Mouse (Mus musculus) frontal cortex, adult (tissue): ENCODE measurements around the gene Fbxl19.

ENCODE experiments used
- ATAC-seq: cut with Nextera tagmentation; 2 replicates; pipeline ENCODE4 v1.9.2; 2017; ENCODE audit warnings: mild to moderate bottlenecking, moderate library complexity, mixed read lengths; ENCODE audit not compliant: low TSS enrichment

Gene Fbxl19

DNA sequence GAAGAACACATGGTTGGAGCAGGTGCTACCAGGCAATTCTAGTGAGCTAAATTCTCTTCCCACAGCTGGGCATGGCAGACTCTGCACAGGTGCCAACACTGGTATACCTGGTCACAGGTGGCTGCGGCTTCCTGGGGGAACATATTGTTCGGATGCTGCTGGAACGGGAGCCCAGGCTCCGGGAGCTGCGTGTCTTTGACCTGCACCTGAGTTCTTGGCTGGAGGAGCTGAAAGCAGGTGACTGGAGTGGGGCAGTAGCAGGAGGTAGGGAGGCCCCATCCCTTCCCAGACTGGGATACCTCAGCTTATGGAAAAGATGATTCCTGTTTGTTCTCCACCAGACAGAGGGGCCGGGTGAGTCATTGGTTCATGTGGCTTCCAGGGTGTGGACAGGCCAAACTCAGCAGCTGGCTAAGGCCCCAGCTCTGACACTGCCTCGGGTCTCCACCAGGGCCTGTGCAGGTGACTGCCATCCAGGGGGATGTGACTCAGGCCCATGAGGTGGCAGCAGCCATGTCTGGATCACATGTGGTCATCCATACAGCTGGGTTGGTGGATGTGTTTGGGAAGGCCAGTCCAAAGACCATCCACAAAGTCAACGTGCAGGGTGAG is 56.8 kb downstream of the Fbxl19 start:
- no peak for ATAC-seq

DNA sequence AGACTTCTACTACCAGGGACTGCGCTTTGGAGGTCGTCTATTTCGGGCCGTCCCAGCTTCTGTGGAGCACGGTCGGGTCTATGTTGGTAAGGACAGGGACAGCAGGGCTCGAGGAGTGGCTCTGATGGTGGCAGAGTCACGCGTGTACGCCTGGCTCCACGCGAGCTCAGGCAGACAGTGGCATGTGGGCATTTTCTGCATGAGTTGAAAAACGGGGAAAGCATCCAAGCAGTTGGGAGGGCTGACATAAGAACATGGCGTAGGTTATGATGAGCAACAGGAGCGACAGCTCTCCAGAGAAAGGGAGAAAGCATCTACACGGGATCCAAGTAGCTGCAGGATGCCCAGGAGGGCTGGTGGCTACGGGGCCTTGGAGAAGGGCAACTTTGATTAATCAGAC is 58.0 kb downstream of the Fbxl19 start:
- ATAC-seq = peak; percentile 10; the same call in 1 of the 2 replicates

DNA sequence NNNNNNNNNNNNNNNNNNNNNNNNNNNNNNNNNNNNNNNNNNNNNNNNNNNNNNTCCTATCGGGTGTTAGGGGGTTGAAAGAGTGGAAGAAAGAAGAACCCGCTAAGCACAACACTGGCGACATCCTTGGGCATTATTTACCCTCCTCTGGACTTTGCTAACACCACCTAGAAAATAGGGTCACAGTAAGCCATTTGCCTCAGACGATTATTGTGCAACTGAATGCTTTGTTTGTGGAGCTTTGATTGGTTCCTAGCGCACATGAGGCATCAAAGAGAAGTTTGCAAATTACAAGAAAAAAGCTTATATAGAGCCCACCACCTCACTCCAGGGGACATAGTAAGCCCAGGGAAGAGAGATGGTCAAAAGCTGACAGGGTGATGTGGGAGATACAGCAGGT is 64.5 kb downstream of the Fbxl19 start:
- ATAC-seq = no peak

DNA sequence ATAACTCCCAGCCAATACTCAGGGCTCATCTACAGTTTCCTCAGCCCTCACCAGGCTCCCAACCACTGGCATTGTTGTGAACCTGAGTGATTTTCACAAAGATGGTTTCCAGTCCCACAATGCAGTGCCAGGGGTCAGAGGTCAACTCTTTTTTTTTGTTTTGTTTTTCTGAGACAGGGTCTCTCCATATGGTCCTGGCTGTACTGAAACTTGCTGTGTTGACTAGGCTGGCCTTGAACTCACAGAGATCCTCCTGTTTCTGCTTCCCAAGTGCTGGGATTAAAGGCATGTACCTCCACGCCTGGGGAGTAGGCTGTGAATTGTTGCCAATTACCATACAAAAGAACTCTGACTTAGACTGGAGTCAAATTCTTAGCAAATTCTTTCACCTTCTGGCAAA is 65.5 kb downstream of the Fbxl19 start:
- ATAC-seq = no peak

DNA sequence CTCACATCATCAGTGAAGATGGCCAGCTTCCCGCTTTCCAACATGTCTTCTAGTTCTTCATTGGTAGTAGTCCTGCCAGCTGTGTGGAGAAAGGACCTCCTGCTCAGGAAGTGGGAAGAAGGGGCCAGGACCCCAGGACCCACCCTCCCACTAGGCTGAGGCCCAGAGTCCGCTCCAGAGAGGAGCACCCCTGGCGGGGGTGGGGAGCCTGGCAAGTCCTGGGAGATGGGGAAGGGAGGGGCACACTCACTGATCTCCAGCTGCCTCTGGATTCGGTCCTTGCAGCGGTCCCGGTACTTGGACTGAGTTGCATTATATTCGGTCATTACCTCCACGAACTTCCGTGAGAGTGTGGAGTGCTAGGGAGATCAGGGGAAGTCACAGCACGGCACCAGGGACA is 66.3 kb downstream of the Fbxl19 start:
- no peak for ATAC-seq

DNA sequence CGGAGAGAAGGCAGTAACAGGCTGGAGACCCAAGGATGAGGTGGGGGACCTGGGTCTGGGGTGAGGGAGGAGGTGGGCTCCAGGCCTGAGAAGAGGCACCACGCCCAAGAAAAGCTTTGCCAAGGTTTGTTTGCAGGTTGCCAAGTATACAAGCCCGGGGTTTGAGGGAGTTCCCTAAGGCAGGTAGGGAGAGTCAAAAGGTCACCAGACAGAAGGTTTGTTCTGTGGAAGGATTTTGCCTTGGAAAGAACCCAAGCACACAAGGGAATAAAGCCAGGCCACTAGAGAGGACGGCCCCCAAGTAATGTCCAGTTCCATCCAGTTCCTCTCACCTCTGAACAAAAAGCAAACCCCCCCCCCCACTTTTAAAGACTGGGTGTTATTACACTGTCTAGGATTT is 66.9 kb downstream of the Fbxl19 start:
- no peak for ATAC-seq

DNA sequence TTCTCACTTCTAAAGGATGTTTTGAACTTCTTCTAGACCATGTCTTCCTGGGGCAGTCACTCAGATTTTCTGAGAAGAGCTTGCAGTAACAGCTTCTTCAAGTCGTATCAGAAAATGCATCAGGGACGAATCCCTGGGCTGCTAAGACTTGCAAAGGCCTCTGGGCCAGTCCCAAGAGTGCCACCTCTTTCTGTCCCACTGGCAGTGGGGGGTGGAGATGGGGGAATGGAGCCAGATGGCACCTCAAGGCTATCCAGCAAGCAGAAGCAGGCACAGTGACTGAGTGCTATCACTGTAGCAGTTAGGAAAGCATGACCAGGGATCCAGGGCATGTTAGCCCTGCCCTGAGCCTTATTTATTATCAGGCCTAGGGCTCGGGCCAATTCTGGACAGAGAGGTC is 67.9 kb downstream of the Fbxl19 start:
- ATAC-seq = no peak

DNA sequence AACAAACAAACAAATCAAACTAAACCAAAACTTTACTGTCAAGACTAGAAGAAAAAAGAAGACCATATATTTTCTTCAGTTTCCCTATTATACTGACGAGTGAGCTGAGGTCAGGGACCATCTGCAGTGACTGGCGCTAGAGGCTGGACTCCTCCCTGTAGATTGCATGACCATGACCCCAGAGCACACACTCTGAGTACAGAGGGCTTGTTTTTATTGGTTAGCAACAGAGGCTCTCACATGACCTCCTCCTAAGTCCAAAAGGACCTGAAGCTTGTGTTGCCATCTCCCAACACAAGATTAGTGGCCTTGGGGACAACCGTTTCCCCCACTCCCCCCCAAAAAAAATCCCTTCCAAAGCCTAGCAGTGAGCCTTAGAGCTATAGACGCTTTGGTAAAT is 69.5 kb downstream of the Fbxl19 start:
- no peak for ATAC-seq

DNA sequence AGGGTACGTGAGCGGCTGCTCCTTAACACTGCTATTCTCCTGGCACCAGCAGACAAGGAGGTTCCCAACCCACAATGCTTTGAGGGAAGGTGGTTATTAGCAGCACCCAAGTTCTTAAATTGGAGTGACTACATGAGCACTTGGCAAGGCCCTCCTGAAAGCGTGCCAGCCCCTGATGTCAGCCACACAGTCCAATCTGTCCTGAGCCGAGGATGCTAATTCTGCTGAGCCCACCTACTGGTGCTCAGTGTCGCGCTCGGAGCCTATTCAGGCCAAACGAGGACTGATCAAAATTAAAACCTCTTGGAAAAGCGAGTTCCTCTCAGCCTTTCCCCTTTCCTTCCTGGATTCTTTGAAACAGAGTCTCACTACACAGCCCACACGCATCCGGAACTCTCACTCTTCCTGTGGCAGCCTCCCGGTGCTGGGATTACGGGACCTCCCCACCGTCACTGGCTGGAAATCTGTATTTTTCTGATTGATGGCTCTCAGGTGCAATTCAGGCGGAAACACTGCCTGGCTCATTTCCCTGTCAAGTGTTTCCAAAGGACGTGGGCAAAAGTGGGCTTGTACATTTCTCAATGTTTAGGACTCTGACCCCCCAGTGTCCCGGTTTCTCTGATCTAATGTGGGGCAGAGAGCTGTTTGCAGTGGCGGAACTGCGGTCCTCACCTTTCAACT is 70.0 kb downstream of the Fbxl19 start:
- ATAC-seq = peak; percentile 35; the same call in 1 of the 2 replicates

DNA sequence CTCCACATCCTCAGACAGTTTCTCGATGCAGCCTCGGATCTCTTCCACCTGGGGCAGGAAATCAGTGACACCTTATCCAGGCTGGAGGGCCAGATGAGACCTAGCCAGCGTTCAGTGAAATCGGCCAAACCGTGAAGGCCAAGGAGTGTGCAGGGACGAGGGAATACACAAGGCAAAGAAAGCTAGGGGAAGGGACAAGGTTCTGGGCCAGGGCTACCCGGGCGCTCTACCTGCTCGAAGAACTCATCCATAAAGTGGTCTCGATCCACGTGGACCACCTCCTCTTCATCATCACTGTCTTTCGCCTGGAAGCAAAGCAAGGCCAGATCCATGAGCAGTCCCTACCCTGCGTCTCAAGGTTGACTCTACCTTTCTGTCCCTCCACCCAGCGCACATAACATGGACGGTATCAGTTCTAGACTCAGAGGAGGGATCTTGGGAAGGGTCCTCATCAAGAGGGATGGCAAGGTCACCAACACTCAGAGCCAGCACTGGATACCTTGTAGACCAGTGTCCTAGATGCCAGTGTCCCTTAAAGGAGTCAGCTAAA is 70.8 kb downstream of the Fbxl19 start:
- no peak for ATAC-seq

DNA sequence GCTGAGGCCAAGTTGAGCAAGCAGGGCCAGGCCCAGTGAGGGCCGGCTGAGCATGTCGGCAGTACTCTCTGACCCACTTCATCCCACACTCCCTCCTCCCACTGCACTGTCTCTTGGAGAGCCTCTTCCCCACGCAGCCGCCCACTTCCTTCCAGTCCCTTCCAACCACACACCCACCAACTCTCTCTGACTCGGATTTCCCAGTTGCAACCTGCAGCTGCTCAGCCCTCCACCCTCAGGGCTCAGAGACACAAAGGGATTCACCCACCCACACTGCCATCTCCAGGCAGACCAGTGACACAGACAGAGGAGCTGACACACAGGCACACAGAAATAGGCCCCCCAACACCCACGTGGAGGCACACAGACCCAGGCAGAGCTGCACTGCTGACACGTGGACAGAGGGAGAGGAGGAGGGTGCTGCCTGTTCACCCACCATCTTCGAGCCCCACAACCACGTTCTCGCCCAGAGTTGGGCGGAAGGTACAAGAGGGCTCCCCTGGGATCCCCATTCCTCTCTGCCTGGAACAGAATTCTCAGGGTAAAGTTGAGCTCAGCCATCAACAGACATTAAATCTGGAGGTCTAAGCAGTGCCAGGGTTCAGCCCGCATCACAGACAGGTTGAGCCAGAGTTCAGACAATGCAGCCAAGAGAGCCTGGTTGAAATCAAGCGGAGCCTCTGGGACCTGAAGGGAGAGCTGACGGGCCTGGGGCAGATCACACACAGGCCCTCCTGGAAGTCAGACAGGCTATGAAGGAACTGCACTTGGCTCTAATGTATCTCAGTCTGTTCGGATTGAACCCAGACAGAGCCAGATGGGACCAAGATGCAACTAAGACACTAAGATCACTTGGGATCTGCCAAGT is 71.8 kb downstream of the Fbxl19 start:
- ATAC-seq = peak; percentile 81

DNA sequence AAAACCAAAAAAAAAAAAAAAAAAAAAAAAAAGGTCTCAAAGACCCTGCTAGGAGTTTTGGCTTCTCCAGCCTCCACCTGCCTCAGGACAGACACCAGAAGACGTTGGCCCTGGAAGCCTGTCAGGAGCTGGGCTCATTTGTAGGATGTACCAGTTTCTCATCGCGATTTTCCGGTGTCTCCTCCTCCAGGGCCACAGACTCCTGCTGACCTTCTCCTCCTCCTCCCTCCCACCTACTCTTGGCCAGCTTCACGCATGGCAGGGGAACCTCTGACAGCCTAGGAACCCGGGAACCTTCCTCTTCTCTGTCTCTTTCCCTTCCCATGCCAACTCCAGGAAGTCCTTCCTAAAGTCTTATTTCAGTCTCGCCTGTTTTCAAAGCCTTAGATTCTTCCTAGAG is 72.7 kb downstream of the Fbxl19 start:
- no peak for ATAC-seq

DNA sequence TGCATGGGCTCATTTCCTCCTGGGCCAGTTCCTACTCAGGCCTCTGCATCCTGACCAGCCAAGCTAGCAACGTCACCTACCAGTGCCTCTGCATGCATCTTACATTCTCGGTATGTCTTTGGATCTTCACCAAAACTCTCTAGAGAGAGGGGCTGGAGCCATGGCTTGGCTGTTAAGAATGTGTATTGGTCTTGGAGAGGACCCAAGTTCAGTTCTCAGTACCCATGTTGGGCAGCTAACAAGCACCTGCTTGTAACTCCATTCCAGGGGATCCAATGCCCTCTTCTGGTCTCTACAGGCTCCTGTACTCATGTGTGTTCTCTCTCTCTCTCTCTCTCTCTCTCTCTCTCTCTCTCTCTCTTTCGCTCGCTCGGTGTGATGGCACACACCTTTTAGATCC is 73.4 kb downstream of the Fbxl19 start:
- no peak for ATAC-seq
